Mouse (Mus musculus) MEL (cell line): ENCODE data around the gene Srsf5. TPM values are rescaled to one million over a fixed set of nuclear protein-coding genes. Genes with fewer than 3 reads are reported as not detected.

ENCODE experiments used
- DNase-seq: peaks from one replicate; pipeline ENCODE4 v3.0.0; 2011; ENCODE audit warnings: low read depth, low spot score
- H3K27ac ChIP-seq: 2 replicates; pipeline ENCODE4 v1.5.1; 2012; ENCODE audit warnings: low read depth, mild to moderate bottlenecking, control low read depth, low read length, moderate library complexity; ENCODE audit not compliant: control insufficient read depth
- H3K27me3 ChIP-seq, 2 experiments: fragments of 150-350 bp in 1 of 2; sonication (generic) in 1 of 2; 2 replicates each; pipeline ENCODE4 v1.6.1; 2012; ENCODE audit warnings: low read length in 2 of 2, mild to moderate bottlenecking in 2 of 2, improper control_type of control experiment in 1 of 2, moderate library complexity in 1 of 2; ENCODE audit not compliant: insufficient read depth in 2 of 2, control insufficient read depth in 1 of 2
- H3K36me3 ChIP-seq, 2 experiments: 2 replicates each; pipeline ENCODE4 v1.6.1; 2012 to 2014; ENCODE audit warnings: low read length in 2 of 2, improper control_type of control experiment in 1 of 2, inconsistent platforms in 1 of 2, mild to moderate bottlenecking in 1 of 2; ENCODE audit not compliant: insufficient read depth in 2 of 2, control insufficient read depth in 1 of 2
- H3K4me1 ChIP-seq, 2 experiments: fragments of 150-350 bp in 1 of 2; sonication (generic) in 1 of 2; 2 replicates each; pipeline ENCODE4 v1.6.1; 2012; ENCODE audit warnings: low read length in 2 of 2, improper control_type of control experiment in 1 of 2, mild to moderate bottlenecking in 1 of 2; ENCODE audit not compliant: insufficient read depth in 2 of 2, control insufficient read depth in 1 of 2
- H3K4me3 ChIP-seq, 2 experiments: fragments of 150-350 bp in 1 of 2; sonication (generic) in 1 of 2; 2 replicates each; pipeline ENCODE4 v1.5.1; 2012; ENCODE audit warnings: low read depth in 2 of 2, low read length in 2 of 2, mild to moderate bottlenecking in 2 of 2, moderate library complexity in 2 of 2, control low read depth in 1 of 2, improper control_type of control experiment in 1 of 2; ENCODE audit not compliant: control insufficient read depth in 1 of 2, insufficient read depth in 1 of 2
- H3K79me2 ChIP-seq: 2 replicates; pipeline ENCODE4 v1.6.1; 2012; ENCODE audit warnings: mild to moderate bottlenecking, low read length, moderate library complexity; ENCODE audit not compliant: control insufficient read depth, poor library complexity, insufficient read depth
- H3K9ac ChIP-seq: 2 replicates; pipeline ENCODE4 v1.6.1; 2012; ENCODE audit warnings: low read depth, mild to moderate bottlenecking, control low read depth, low read length, moderate library complexity; ENCODE audit not compliant: control insufficient read depth, poor library complexity, severe bottlenecking
- H3K9me3 ChIP-seq: fragments of 150-350 bp; sonication (generic); replicated peaks from 2 replicates; pipeline ENCODE4 v1.6.1; 2012; ENCODE audit warnings: mild to moderate bottlenecking, low read length, improper control_type of control experiment, moderate library complexity; ENCODE audit not compliant: insufficient read depth
- BHLHE40 ChIP-seq: IDR thresholded peaks from 2 replicates; pipeline ENCODE4 v1.6.1; 2012; ENCODE audit warnings: low read depth, mild to moderate bottlenecking, inconsistent platforms, low read length, improper control_type of control experiment, borderline replicate concordance
- CTCF ChIP-seq, 3 experiments: IDR thresholded peaks in 2 of 3; conservative IDR thresholded peaks in 1 of 3; 2 replicates each; pipeline ENCODE4 v1.5.1; 2011 to 2012; ENCODE audit warnings: low read length in 3 of 3, low read depth in 2 of 3, mild to moderate bottlenecking in 2 of 3, improper control_type of control experiment in 1 of 3, inconsistent platforms in 1 of 3, mixed read lengths in 1 of 3, moderate library complexity in 1 of 3; ENCODE audit not compliant: control insufficient read depth in 1 of 3, insufficient read depth in 1 of 3, poor library complexity in 1 of 3, severe bottlenecking in 1 of 3
- ETS1 ChIP-seq: IDR thresholded peaks from 2 replicates; pipeline ENCODE4 v1.6.1; 2012; ENCODE audit warnings: low read depth, mild to moderate bottlenecking, inconsistent platforms, low read length, improper control_type of control experiment, moderate library complexity
- GATA1 ChIP-seq: IDR thresholded peaks from 2 replicates; pipeline ENCODE4 v1.6.1; 2011; ENCODE audit warnings: low read depth, low read length, improper control_type of control experiment
- HCFC1 ChIP-seq: IDR thresholded peaks from 2 replicates; pipeline ENCODE4 v1.6.1; 2012; ENCODE audit warnings: low read depth, mild to moderate bottlenecking, inconsistent platforms, low read length, improper control_type of control experiment, moderate library complexity
- JUND ChIP-seq: IDR thresholded peaks from 2 replicates; pipeline ENCODE4 v1.6.1; 2011; ENCODE audit warnings: low read depth, mild to moderate bottlenecking, improper control_type of control experiment, low read length
- MAFK ChIP-seq: IDR thresholded peaks from 2 replicates; pipeline ENCODE4 v1.6.1; 2011; ENCODE audit warnings: low read depth, mild to moderate bottlenecking, low read length, improper control_type of control experiment, borderline replicate concordance
- MEF2A ChIP-seq: IDR thresholded peaks from 2 replicates; pipeline ENCODE4 v1.6.1; 2014; ENCODE audit warnings: low read depth, mild to moderate bottlenecking, inconsistent platforms, low read length, improper control_type of control experiment; ENCODE audit not compliant: poor library complexity, insufficient replicate concordance, severe bottlenecking; ENCODE audit errors: extremely low read depth
- MXI1 ChIP-seq: IDR thresholded peaks from 2 replicates; pipeline ENCODE4 v1.6.1; 2011; ENCODE audit warnings: mild to moderate bottlenecking, low read depth, low read length, improper control_type of control experiment
- MYC ChIP-seq: IDR thresholded peaks from 2 replicates; pipeline ENCODE4 v1.6.1; 2011; ENCODE audit warnings: low read depth, mild to moderate bottlenecking, low read length, improper control_type of control experiment, moderate library complexity
- NELFE ChIP-seq: IDR thresholded peaks from 2 replicates; pipeline ENCODE4 v1.6.1; 2011; ENCODE audit warnings: low read depth, low read length, improper control_type of control experiment
- RAD21 ChIP-seq: IDR thresholded peaks from 2 replicates; pipeline ENCODE4 v1.6.1; 2011; ENCODE audit warnings: mild to moderate bottlenecking, low read depth, low read length, improper control_type of control experiment
- SMC3 ChIP-seq: IDR thresholded peaks from 2 replicates; pipeline ENCODE4 v1.6.1; 2011; ENCODE audit warnings: low read depth, low read length, improper control_type of control experiment
- TBP ChIP-seq: IDR thresholded peaks from 2 replicates; pipeline ENCODE4 v1.8.0; 2011; ENCODE audit warnings: low read depth, low read length, improper control_type of control experiment
- UBTF ChIP-seq: IDR thresholded peaks from 2 replicates; pipeline ENCODE4 v1.6.1; 2012; ENCODE audit warnings: low read depth, mild to moderate bottlenecking, inconsistent platforms, low read length, improper control_type of control experiment, moderate library complexity, borderline replicate concordance; ENCODE audit not compliant: insufficient read depth
- USF1 ChIP-seq: IDR thresholded peaks from 2 replicates; pipeline ENCODE4 v1.6.1; 2014; ENCODE audit warnings: low read depth, mild to moderate bottlenecking, inconsistent platforms, low read length, improper control_type of control experiment, moderate library complexity
- USF2 ChIP-seq, 2 experiments: IDR thresholded peaks; 2 replicates each; pipeline ENCODE4 v1.6.1; 2011 to 2012; ENCODE audit warnings: improper control_type of control experiment in 2 of 2, low read length in 2 of 2, borderline replicate concordance in 1 of 2, inconsistent platforms in 1 of 2, low read depth in 1 of 2, mild to moderate bottlenecking in 1 of 2; ENCODE audit not compliant: insufficient read depth in 1 of 2
- ZKSCAN1 ChIP-seq: IDR thresholded peaks from 2 replicates; pipeline ENCODE4 v1.6.1; 2012; ENCODE audit warnings: low read depth, mild to moderate bottlenecking, inconsistent platforms, low read length, improper control_type of control experiment, moderate library complexity
- ZMIZ1 ChIP-seq: IDR thresholded peaks from 2 replicates; pipeline ENCODE4 v1.6.1; 2012; ENCODE audit warnings: low read depth, mild to moderate bottlenecking, inconsistent platforms, low read length, improper control_type of control experiment, moderate library complexity
- polyA plus RNA-seq, 2 experiments: library from polyadenylated mRNA; stranded (reverse) in 1 of 2; unstranded in 1 of 2; fragments of >175 nt in 1 of 2; fragments of >200 nt in 1 of 2; gene quantifications; 2 replicates each; pipeline versions ENCODE4 v1.2.1 to v1.2.4; 2012; ENCODE audit warnings: low replicate concordance in 2 of 2, low read depth in 1 of 2; ENCODE audit not compliant: insufficient read length in 2 of 2, insufficient read depth in 1 of 2, missing spikeins in 1 of 2
- total RNA-seq: library from RNA; depleted of rRNA; stranded (reverse); fragments of 300-350 nt; gene quantifications from 2 replicates; pipeline ENCODE4 v1.2.3, GENCODE M21; 2012

Srsf5 gene
- total and polyA plus RNA-seq, 3 experiments = 276 to 460 (median 401) TPM

GRCm38 (mm10) chr12:80992540-80993122 is 47.3 kb downstream of the Srsf5 start:
- no peak overlapping the region for H3K27ac ChIP-seq
- no peaks in the 10 kb centered on the region for H3K36me3 ChIP-seq
- H3K79me2 ChIP-seq = no peaks in the 10 kb centered on the region
- H3K9ac ChIP-seq = no peak overlapping the region
- H3K4me3 ChIP-seq = no peak overlapping the region
- H3K27me3 ChIP-seq = peaks cover 2 to 6% of the 10 kb centered on the region in 2 experiments
- peak; percentile 14 for TF ChIP-seq RAD21
- TF ChIP-seq GATA1 = no peak
- TF ChIP-seq CTCF (IDR thresholded peaks at IDR 0.05 in 2 of 3, conservative IDR thresholded peaks at IDR 0.05 in 1 of 3; ENCODE audit: control insufficient read depth in 1 of 3, insufficient read depth in 1 of 3, low read depth in 2 of 3, low read length in 3 of 3, poor library complexity in 1 of 3, severe bottlenecking in 1 of 3) = 0 out of 6 replicates have a peak, but pooled peaks of 2 of the 3 experiments have one; percentile 12 to 32
- peak; percentile 30; the same call in 1 of the 2 replicates for TF ChIP-seq SMC3
- no peak for DNase-seq
- no peaks in the 10 kb centered on the region for H3K9me3 ChIP-seq
- H3K4me1 ChIP-seq = peaks cover 2 to 4% of the 10 kb centered on the region in 2 experiments; a peak in 2 of 4 replicates

DNA sequence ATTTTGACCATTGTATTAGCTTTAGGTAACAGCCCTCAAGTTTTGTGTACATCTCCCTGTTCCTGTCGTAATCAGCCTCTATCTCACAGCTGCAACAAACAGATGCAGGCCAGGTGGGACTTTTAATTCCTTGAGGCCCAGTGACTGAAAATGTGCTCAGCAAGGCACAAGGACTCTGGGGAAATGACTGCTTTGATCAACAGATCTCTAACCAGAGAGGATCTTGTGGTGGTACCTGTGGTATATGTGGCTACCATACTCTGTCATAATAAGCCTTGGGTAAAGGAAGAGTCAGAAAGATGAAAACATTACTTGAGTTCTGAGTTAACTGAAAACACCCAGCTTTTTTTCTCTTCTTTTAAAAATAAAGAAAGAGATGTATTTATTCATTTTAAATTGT is 48.5 kb downstream of the Srsf5 start:
- TF ChIP-seq NELFE (no peak), BHLHE40 (no peak), ETS1 (no peak), UBTF (no peak), MXI1 (no peak), USF1 (no peak), HCFC1 (no peak), ZMIZ1 (no peak), JUND (no peak), MEF2A (no peak), MAFK (no peak), MYC (no peak), ZKSCAN1 (no peak), TBP (no peak), USF2 (IDR thresholded peaks at IDR 0.05; ENCODE audit: borderline replicate concordance in 1 of 2, insufficient read depth in 1 of 2, low read depth in 1 of 2, low read length in 2 of 2) (no peak)
- Histone ChIP-seq H3K27ac (no peak overlapping the region), H3K9me3 (no peaks in the 10 kb centered on the region), H3K36me3 (no peaks in the 10 kb centered on the region), H3K9ac (no peak overlapping the region), H3K79me2 (no peaks in the 10 kb centered on the region), H3K4me3 (no peak overlapping the region), H3K4me1 (peaks cover 2 to 4% of the 10 kb centered on the region in 2 experiments; a peak in 2 of 4 replicates), H3K27me3 (peaks cover 2 to 6% of the 10 kb centered on the region in 2 experiments; a peak in 3 of 4 replicates)
- DNase-seq = no peak
